ENCODE assay signal across 9 mouse cellular contexts in genomic region chr16:32661493-32661921, GRCm38 (mm10). TPM values are rescaled to one million over a fixed set of nuclear protein-coding genes. Genes with fewer than 3 reads are reported as not detected.
DNase-seq lines count a peak whose midpoint lies in the region; ATAC-seq and TF ChIP-seq lines count a peak whose summit lies in the region.
"Had no signal": no experiment of that assay in that cellular context is flagged by ENCODE, and none has a peak within 500 bp of the region (broad histone marks: within the 10 kb centered on the region; RNA-seq: fewer than 3 reads in every experiment).

No protein-coding gene starts in this region.

- H3K4me2 ChIP-seq in forebrain, embryonic 14.5 days (ENCODE audit: low read length) = peak overlapping the region; percentile 47
- H3K4me2 ChIP-seq in limb, embryonic 14.5 days (replicated peaks; ENCODE audit: low read depth, low read length, severe bottlenecking) = peak overlapping the region; percentile 18; the same call in 1 of the 2 replicates
- peak overlapping the region; percentile 50 for H3K4me2 ChIP-seq in stomach, embryonic 16.5 days (ENCODE audit: low read depth, low read length)

- TF ChIP-seq POLR2A in cerebellum, adult 2 months (IDR thresholded peaks at IDR 0.05; ENCODE audit: borderline replicate concordance, insufficient read depth, low read length) = no peak
- TF ChIP-seq POLR2A in limb, embryonic 14.5 days (IDR thresholded peaks at IDR 0.05; ENCODE audit: borderline replicate concordance, extremely low read depth, insufficient read depth, insufficient read length) = no peak

- H3K4me1 ChIP-seq in cerebellum, adult 2 months (ENCODE audit: control insufficient read depth, insufficient read depth, low read length) = peaks cover 46% of the 10 kb centered on the region
- H3K4me1 ChIP-seq in forebrain, embryonic 14.5 days (ENCODE audit: control insufficient read depth, insufficient read depth, low read length) = peaks cover 52% of the 10 kb centered on the region
- H3K4me1 ChIP-seq in limb, embryonic 14.5 days (ENCODE audit: control insufficient read depth, insufficient read depth, low read length) = peaks cover 46% of the 10 kb centered on the region
- H3K4me1 ChIP-seq in stomach, embryonic 16.5 days (ENCODE audit: control insufficient read depth, insufficient read depth, low read length) = peaks cover 71% of the 10 kb centered on the region

- peak overlapping the region; percentile 56 for H3K4me3 ChIP-seq in cerebellum, adult 2 months (replicated peaks; ENCODE audit: insufficient read depth, low read depth, low read length)
- peak overlapping the region; percentile 19 for H3K4me3 ChIP-seq in forebrain, embryonic 14.5 days (ENCODE audit: low read depth, low read length)
- H3K4me3 ChIP-seq in limb, embryonic 14.5 days (replicated peaks; ENCODE audit: low read length) = peak overlapping the region; percentile 0; the same call in 1 of the 2 replicates
- peak overlapping the region; percentile 30 for H3K4me3 ChIP-seq in stomach, embryonic 16.5 days (replicated peaks; ENCODE audit: low read length)

- peak; percentile 41 to 57 for DNase-seq in cerebellum, adult 2 months
- peak; percentile 35 for DNase-seq in 416B (ENCODE audit: low read depth)
- no peak for DNase-seq in forebrain, embryonic 14.5 days (ENCODE audit: low spot score)
- DNase-seq in limb, embryonic 14.5 days (ENCODE audit: low spot score) = no peak
- DNase-seq in spleen, postnatal 10 days (ENCODE audit: low spot score in 2 of 2) = no peak
- no peak for DNase-seq in yolk sac, embryonic 10.5 days (ENCODE audit: low spot score)

- ATAC-seq in cerebellum, adult (ENCODE audit: insufficient number of reproducible peaks, low FRiP score, low TSS enrichment) = no peak
- peak; percentile 5; the same call in 1 of the 2 replicates for ATAC-seq in forebrain, embryonic 14.5 days
- ATAC-seq in limb, embryonic 14.5 days (ENCODE audit: low FRiP score, low read depth) = peak; percentile 32; the same call in 1 of the 2 replicates
- ATAC-seq in stomach, embryonic 16.5 days (ENCODE audit: insufficient read depth, low FRiP score) = peak; percentile 35

- H3K9me3 ChIP-seq in forebrain, embryonic 14.5 days (replicated peaks; ENCODE audit: control insufficient read depth, low read length) = no peaks in the 10 kb centered on the region
- no peaks in the 10 kb centered on the region for H3K9me3 ChIP-seq in limb, embryonic 14.5 days (ENCODE audit: control insufficient read depth, low read length)
- no peaks in the 10 kb centered on the region for H3K9me3 ChIP-seq in stomach, embryonic 16.5 days (replicated peaks; ENCODE audit: control insufficient read depth, low read length)

- TF ChIP-seq CTCF in cerebellum, adult 2 months (IDR thresholded peaks at IDR 0.05; ENCODE audit: borderline replicate concordance, insufficient read depth, low read depth, low read length) = no peak

- H3K9ac ChIP-seq in forebrain, embryonic 14.5 days (ENCODE audit: low read length) = peak overlapping the region; percentile 61
- peak overlapping the region; percentile 18 for H3K9ac ChIP-seq in limb, embryonic 14.5 days (ENCODE audit: low read depth, low read length, severe bottlenecking)
- H3K9ac ChIP-seq in stomach, embryonic 16.5 days (ENCODE audit: low read length) = peak overlapping the region; percentile 68

- no peaks in the 10 kb centered on the region for H3K27me3 ChIP-seq in cerebellum, adult 2 months (ENCODE audit: control insufficient read depth, insufficient read depth, low read length)
- H3K27me3 ChIP-seq in forebrain, embryonic 14.5 days (replicated peaks; ENCODE audit: control insufficient read depth, insufficient read depth, low read length) = no peaks in the 10 kb centered on the region
- H3K27me3 ChIP-seq in limb, embryonic 14.5 days (ENCODE audit: control insufficient read depth, insufficient read depth, low read length) = no peaks in the 10 kb centered on the region
- no peaks in the 10 kb centered on the region for H3K27me3 ChIP-seq in stomach, embryonic 16.5 days (ENCODE audit: control insufficient read depth, insufficient read depth, low read length)

- 6% methylated on average over 10 of the region's 10 CpGs for WGBS in cerebellum, adult 2 months
- WGBS in forebrain, embryonic 14.5 days = 53% methylated on average over 10 of the region's 10 CpGs
- WGBS in limb, embryonic 14.5 days = 44% methylated on average over 10 of the region's 10 CpGs
- WGBS in stomach, embryonic 16.5 days = 40% methylated on average over 10 of the region's 10 CpGs

- 0 out of 2 replicates have a peak, but pooled peaks cover 12% of the 10 kb centered on the region for H3K36me3 ChIP-seq in forebrain, embryonic 14.5 days (ENCODE audit: control insufficient read depth, insufficient read depth, low read length)
- peaks cover 16% of the 10 kb centered on the region for H3K36me3 ChIP-seq in limb, embryonic 14.5 days (ENCODE audit: control insufficient read depth, insufficient read depth, low read length)
- no peaks in the 10 kb centered on the region for H3K36me3 ChIP-seq in stomach, embryonic 16.5 days (ENCODE audit: control insufficient read depth, insufficient read depth, low read length)

- H3K27ac ChIP-seq in cerebellum, adult 2 months (ENCODE audit: insufficient read depth, low read length) = peak overlapping the region; percentile 66
- H3K27ac ChIP-seq in forebrain, embryonic 14.5 days (ENCODE audit: low read depth, low read length) = peak overlapping the region; percentile 93
- peak overlapping the region; percentile 68 for H3K27ac ChIP-seq in limb, embryonic 14.5 days (replicated peaks; ENCODE audit: low read depth, low read length)
- H3K27ac ChIP-seq in stomach, embryonic 16.5 days (ENCODE audit: low read length) = peak overlapping the region; percentile 96
- H3K27ac ChIP-seq: macrophage had no signal

RNA-seq across cellular contexts. Expression of gene Tnk2, which starts 17.8 kb away (rescaled TPM):
- 238 and 239 TPM in 2 replicates for polyA plus RNA-seq in cerebellum, adult 2 months (2012; rRNA removed)
- 11.2 and 13.1 TPM in 2 replicates for polyA plus RNA-seq in forebrain, embryonic 14.5 days (2014; fragmentation: Nextera tagmentation; extraction: Ambion mirVana)
- polyA plus RNA-seq in limb, embryonic 14.5 days (2012; rRNA removed) = 98.1 and 141 TPM in 2 replicates
- 16.0 and 17.6 TPM in 2 replicates for polyA plus RNA-seq in limb, embryonic 14.5 days (2014; fragmentation: Nextera tagmentation; extraction: Ambion mirVana)
- polyA plus RNA-seq in stomach, embryonic 16.5 days (2015; fragmentation: Nextera tagmentation; extraction: Ambion mirVana) = 10.6 TPM in 2 replicates

RNA-seq across cellular contexts. Expression of gene Tfrc, which starts 52.8 kb away (rescaled TPM):
- 76.7 and 82.5 TPM in 2 replicates for polyA plus RNA-seq in cerebellum, adult 2 months (2012; rRNA removed)
- polyA plus RNA-seq in forebrain, embryonic 14.5 days (2014; fragmentation: Nextera tagmentation; extraction: Ambion mirVana) = 43.9 and 56.0 TPM in 2 replicates
- 28.6 and 33.6 TPM in 2 replicates for polyA plus RNA-seq in limb, embryonic 14.5 days (2012; rRNA removed)
- polyA plus RNA-seq in limb, embryonic 14.5 days (2014; fragmentation: Nextera tagmentation; extraction: Ambion mirVana) = 33.4 and 33.8 TPM in 2 replicates
- 68.3 and 69.7 TPM in 2 replicates for polyA plus RNA-seq in stomach, embryonic 16.5 days (2015; fragmentation: Nextera tagmentation; extraction: Ambion mirVana)

Comparison
In these comparisons a context has a peak if more than half of its experiments do, and no peak if none do; other contexts are left out.
1. DNase-seq: peak in cerebellum, adult 2 months (2 of 2) and 416B (single experiment); none in forebrain, embryonic 14.5 days (single experiment), limb, embryonic 14.5 days (single experiment), spleen, postnatal 10 days (0 of 2) and yolk sac, embryonic 10.5 days (single experiment).
2. H3K4me3 ChIP-seq: peak in every context shown above with its lines; median percentile 56 in cerebellum, adult 2 months; 30 in stomach, embryonic 16.5 days; 19 in forebrain, embryonic 14.5 days; 0 in limb, embryonic 14.5 days.
3. H3K9ac ChIP-seq: peak in every context shown above with its lines; median percentile 68 in stomach, embryonic 16.5 days; 61 in forebrain, embryonic 14.5 days; 18 in limb, embryonic 14.5 days.
4. Peak in every context shown above with its lines, with median percentiles within 50 percentile points of each other: H3K27ac ChIP-seq and H3K4me2 ChIP-seq.